Mouse (Mus musculus) intestine, embryonic 16.5 days (tissue): ENCODE measurements around the gene Lyl1. TPM values are rescaled to one million over a fixed set of nuclear protein-coding genes. Genes with fewer than 3 reads are reported as not detected.

ENCODE experiments used
- ATAC-seq: fragments of 200-750 bp; cut with Nextera tagmentation; 2 replicates; pipeline ENCODE4 v1.8.0; 2017; ENCODE audit warnings: moderate TSS enrichment, moderate library complexity
- H3K27ac ChIP-seq: fragments of 300-500 bp; sonication (generic); 2 replicates; pipeline ENCODE4 v1.5.1; 2014; ENCODE audit warnings: mild to moderate bottlenecking, low read length
- H3K27me3 ChIP-seq: fragments of 300-500 bp; sonication (generic); replicated peaks from 2 replicates; pipeline ENCODE4 v1.6.1; 2014; ENCODE audit warnings: low read length, control low read depth, mixed read lengths; ENCODE audit not compliant: control insufficient read depth, insufficient read depth
- H3K36me3 ChIP-seq: fragments of 300-500 bp; sonication (generic); 2 replicates; pipeline ENCODE4 v1.6.1; 2014; ENCODE audit warnings: low read length, control low read depth; ENCODE audit not compliant: control insufficient read depth, insufficient read depth
- H3K4me1 ChIP-seq: fragments of 300-500 bp; sonication (generic); 2 replicates; pipeline ENCODE4 v1.6.1; 2014; ENCODE audit warnings: low read length, control low read depth, mixed read lengths; ENCODE audit not compliant: control insufficient read depth, insufficient read depth
- H3K4me2 ChIP-seq: fragments of 300-500 bp; sonication (generic); 2 replicates; pipeline ENCODE4 v1.6.1; 2014; ENCODE audit warnings: low read depth, low read length, control low read depth
- H3K4me3 ChIP-seq: fragments of 300-500 bp; sonication (generic); 2 replicates; pipeline ENCODE4 v1.5.1; 2014; ENCODE audit warnings: mild to moderate bottlenecking, low read length
- H3K9ac ChIP-seq: fragments of 300-500 bp; sonication (generic); 2 replicates; pipeline ENCODE4 v1.6.1; 2014; ENCODE audit warnings: low read depth, low read length
- H3K9me3 ChIP-seq: fragments of 300-500 bp; sonication (generic); 2 replicates; pipeline ENCODE4 v1.6.1; 2016; ENCODE audit warnings: low read length, control low read depth; ENCODE audit not compliant: control insufficient read depth
- WGBS: fragments of 180-500 bp; shearing (Covaris S2); extraction: QIAGEN DNeasy Blood & Tissue Kit; methylation state at CpG from one replicate; pipeline ENCODE4 v1.1.7; 2014; 5-methylcytosine and 5-hydroxymethylcytosine counted together
- polyA plus RNA-seq: library from polyadenylated mRNA; unstranded; fragments of >200 nt; fragmentation: Nextera tagmentation; extraction: Ambion mirVana; gene quantifications from 2 replicates; pipeline ENCODE4 v1.2.1, GENCODE M21; 2015

The Lyl1 gene
- polyA plus RNA-seq, 1 experiment from 2014 or later, result 5.0 TPM

GRCm38 (mm10) chr8:84713381-84713780, 12.1 kb downstream of the Lyl1 start:
- ATAC-seq, result no peak
- H3K27ac ChIP-seq, result peak overlapping the region; percentile 82
- 52% methylated on average over 4 of the region's 4 CpGs for WGBS
- H3K27me3 ChIP-seq, result peaks cover 30% of the 10 kb centered on the region
- H3K36me3 ChIP-seq, result no peaks in the 10 kb centered on the region; the same call in 1 of the 2 replicates
- 0 out of 2 replicates have a peak overlapping the region, but pooled peaks have one; percentile 30 for H3K9ac ChIP-seq
- H3K4me2 ChIP-seq, result no peak overlapping the region
- peaks cover 23% of the 10 kb centered on the region for H3K4me1 ChIP-seq
- H3K9me3 ChIP-seq, result no peaks in the 10 kb centered on the region
- no peak overlapping the region for H3K4me3 ChIP-seq

- Histone ChIP-seq H3K9me3 (no peaks in the 10 kb centered on the region), H3K36me3 (no peaks in the 10 kb centered on the region; the same call in 1 of the 2 replicates), H3K9ac (no peak overlapping the region), H3K4me3 (no peak overlapping the region), H3K4me1 (peaks cover 18% of the 10 kb centered on the region), H3K27ac (no peak overlapping the region), H3K4me2 (no peak overlapping the region), H3K27me3 (peaks cover 32% of the 10 kb centered on the region)
- ATAC-seq, result no peak
- 78% methylated on average over 4 of the region's 4 CpGs for WGBS
Measured at GRCm38 (mm10) chr8:84714161-84714560, 12.9 kb downstream of the Lyl1 start.

GRCm38 (mm10) chr8:84715893-84716468, 14.7 kb downstream of the Lyl1 start:
- Histone ChIP-seq H3K4me3 (no peak overlapping the region), H3K27me3 (peaks cover 32% of the 10 kb centered on the region), H3K4me1 (peaks cover 16% of the 10 kb centered on the region), H3K9me3 (no peaks in the 10 kb centered on the region), H3K36me3 (no peaks in the 10 kb centered on the region; the same call in 1 of the 2 replicates), H3K9ac (peak overlapping the region; percentile 22; the same call in 1 of the 2 replicates), H3K27ac (no peak overlapping the region), H3K4me2 (no peak overlapping the region)
- WGBS, result 23% methylated on average over 26 of the region's 27 CpGs
- no peak for ATAC-seq

- Histone ChIP-seq H3K4me3 (no peak overlapping the region), H3K36me3 (no peaks in the 10 kb centered on the region; the same call in 1 of the 2 replicates), H3K9ac (no peak overlapping the region), H3K27me3 (peaks cover 32% of the 10 kb centered on the region), H3K4me2 (no peak overlapping the region), H3K27ac (no peak overlapping the region), H3K4me1 (peaks cover 22% of the 10 kb centered on the region), H3K9me3 (no peaks in the 10 kb centered on the region)
- no peak for ATAC-seq
- 84% methylated on average over 11 of the region's 11 CpGs for WGBS
Measured at GRCm38 (mm10) chr8:84716790-84717189, 15.5 kb downstream of the Lyl1 start.

GRCm38 (mm10) chr8:84718476-84718875, 17.2 kb downstream of the Lyl1 start:
- H3K9ac ChIP-seq, result no peak overlapping the region
- no peak overlapping the region for H3K4me2 ChIP-seq
- H3K36me3 ChIP-seq, result no peaks in the 10 kb centered on the region; the same call in 1 of the 2 replicates
- H3K4me1 ChIP-seq, result peaks cover 25% of the 10 kb centered on the region
- ATAC-seq, result no peak
- 86% methylated on average over 5 of the region's 5 CpGs for WGBS
- peaks cover 32% of the 10 kb centered on the region for H3K27me3 ChIP-seq
- no peak overlapping the region for H3K4me3 ChIP-seq
- H3K9me3 ChIP-seq, result no peaks in the 10 kb centered on the region
- no peak overlapping the region for H3K27ac ChIP-seq

GRCm38 (mm10) chr8:84718959-84719690, 17.9 kb downstream of the Lyl1 start:
- no peak overlapping the region for H3K27ac ChIP-seq
- no peak overlapping the region for H3K9ac ChIP-seq
- H3K9me3 ChIP-seq, result no peaks in the 10 kb centered on the region
- WGBS, result 80% methylated on average over 5 of the region's 5 CpGs
- H3K27me3 ChIP-seq, result peaks cover 32% of the 10 kb centered on the region
- H3K4me2 ChIP-seq, result no peak overlapping the region
- no peak for ATAC-seq
- H3K4me3 ChIP-seq, result no peak overlapping the region
- no peaks in the 10 kb centered on the region; the same call in 1 of the 2 replicates for H3K36me3 ChIP-seq
- H3K4me1 ChIP-seq, result peaks cover 27% of the 10 kb centered on the region

- no peaks in the 10 kb centered on the region; the same call in 1 of the 2 replicates for H3K36me3 ChIP-seq
- no peak overlapping the region for H3K4me2 ChIP-seq
- H3K9ac ChIP-seq, result peak overlapping the region; percentile 23; the same call in 1 of the 2 replicates
- ATAC-seq, result no peak
- peaks cover 46% of the 10 kb centered on the region for H3K4me1 ChIP-seq
- H3K27ac ChIP-seq, result peak overlapping the region; percentile 92
- 58% methylated on average over 6 of the region's 6 CpGs for WGBS
- H3K9me3 ChIP-seq, result no peaks in the 10 kb centered on the region
- no peak overlapping the region for H3K4me3 ChIP-seq
- H3K27me3 ChIP-seq, result peaks cover 10% of the 10 kb centered on the region; the same call in 1 of the 2 replicates
Measured at GRCm38 (mm10) chr8:84722530-84722849, 21.2 kb downstream of the Lyl1 start.

GRCm38 (mm10) chr8:84722850-84723570, 21.8 kb downstream of the Lyl1 start, which contains the start of gene G430095P16Rik:
G430095P16Rik (plus strand) TSS chr8:84723007.
- Histone ChIP-seq H3K27ac (peak within 1 kb of the TSS; percentile 92), H3K27me3 (peaks cover 6% of the 10 kb centered on the region; the same call in 1 of the 2 replicates), H3K9me3 (no peaks in the 10 kb centered on the region), H3K9ac (peak within 1 kb of the TSS; percentile 40), H3K4me1 (peaks cover 46% of the 10 kb centered on the region), H3K4me3 (peak within 1 kb of the TSS; percentile 15; the same call in 1 of the 2 replicates), H3K36me3 (no peaks in the 10 kb centered on the region), H3K4me2 (peak within 1 kb of the TSS; percentile 41)
- WGBS, result 9% methylated on average over 10 of the region's 10 CpGs
- peak; percentile 94 for ATAC-seq

- Histone ChIP-seq H3K9ac (peak overlapping the region; percentile 40; the same call in 1 of the 2 replicates), H3K4me1 (peaks cover 46% of the 10 kb centered on the region), H3K4me2 (peak overlapping the region; percentile 41; the same call in 1 of the 2 replicates), H3K9me3 (no peaks in the 10 kb centered on the region), H3K27ac (peak overlapping the region; percentile 92), H3K36me3 (no peaks in the 10 kb centered on the region), H3K4me3 (peak overlapping the region; percentile 15; the same call in 1 of the 2 replicates), H3K27me3 (peaks cover 4% of the 10 kb centered on the region; the same call in 1 of the 2 replicates)
- 37% methylated on average over 6 of the region's 7 CpGs for WGBS
- peak; percentile 26 for ATAC-seq
Measured at GRCm38 (mm10) chr8:84723571-84723900, 22.3 kb downstream of the Lyl1 start.
